Mouse (Mus musculus): ENCODE measurements at regions not wholly inside any gene's neighbourhood (a gene's known extent, or its start where the extent isn't known, plus 50 kb on each side); places are given as distances from the start of the nearest gene placed in this dataset.

DNA sequence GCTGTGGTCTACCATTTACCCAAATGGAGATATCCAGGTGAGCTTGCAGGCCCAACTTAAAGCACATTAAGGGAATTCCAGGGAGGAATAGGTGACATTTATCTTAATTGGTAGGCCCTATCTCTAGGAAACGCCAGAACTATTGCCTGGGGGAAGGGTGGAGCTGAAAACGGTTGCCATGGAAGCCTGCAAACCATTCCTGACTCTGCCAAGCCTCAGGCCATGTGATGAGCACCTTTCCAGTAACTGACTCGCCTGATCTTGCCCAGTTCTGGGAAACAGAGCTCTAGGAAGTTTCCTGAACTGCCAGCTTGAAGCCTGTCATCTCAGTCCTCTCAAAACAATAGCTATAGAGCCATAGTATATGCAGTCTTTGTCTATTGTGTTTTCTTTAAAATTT, 297.0 kb downstream of the Slitrk5 start:
- intact Hi-C loops (cut with DNase I), result no loop called here
- DNase-seq, result no peak

DNA sequence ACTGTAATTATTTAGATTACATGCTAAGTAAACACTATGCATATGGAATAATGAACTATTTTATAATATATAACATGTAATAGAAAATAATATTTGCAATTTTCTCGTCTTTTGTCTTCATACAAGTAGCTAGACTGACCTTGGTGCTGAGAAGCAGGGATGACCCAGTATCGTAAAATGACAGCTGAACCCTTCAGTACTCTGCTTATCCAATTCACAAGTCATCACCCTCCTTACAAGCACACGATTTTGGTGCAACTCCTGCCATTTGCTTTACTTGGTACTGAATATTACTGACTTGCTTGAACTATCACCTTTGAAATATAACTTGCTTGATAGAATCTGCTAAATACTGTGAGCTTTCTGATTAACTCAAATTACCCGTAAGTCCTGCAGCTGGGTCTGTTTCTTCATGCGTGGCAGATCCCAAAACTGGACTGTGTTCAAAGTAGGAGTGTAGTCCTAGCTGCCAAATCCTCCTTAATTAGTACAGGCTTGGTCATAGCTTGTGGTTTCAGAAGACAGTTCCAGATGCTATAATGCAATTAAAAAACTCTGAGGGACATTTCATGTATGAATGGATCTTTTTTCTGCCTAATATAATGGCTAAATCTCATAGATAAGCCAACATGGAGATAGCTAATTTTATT, 321.0 kb downstream of the Slitrk5 start:
- peak; percentile 56 for DNase-seq
- intact Hi-C loops (cut with DNase I), result no loop called here

DNA sequence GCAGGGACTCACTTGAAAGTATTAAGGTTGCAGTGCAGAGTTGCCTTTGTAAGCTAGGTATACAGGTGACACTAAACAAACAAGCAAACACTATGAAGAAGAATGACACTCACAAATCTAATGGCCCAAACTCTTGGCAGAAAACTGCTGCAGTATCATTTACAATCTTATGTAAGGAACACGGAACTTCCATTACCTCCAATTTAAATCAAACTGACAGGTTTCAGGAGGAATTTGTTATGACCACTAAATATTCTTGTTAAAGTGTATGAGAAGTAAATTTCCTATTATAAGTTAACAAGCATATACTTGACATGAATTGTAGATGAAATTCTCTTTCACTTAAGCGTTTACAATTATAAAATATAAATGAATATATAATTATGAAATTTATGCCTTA, 327.2 kb downstream of the Slitrk5 start:
- DNase-seq, result no peak
- intact Hi-C loops (cut with DNase I), result no loop called here

DNA sequence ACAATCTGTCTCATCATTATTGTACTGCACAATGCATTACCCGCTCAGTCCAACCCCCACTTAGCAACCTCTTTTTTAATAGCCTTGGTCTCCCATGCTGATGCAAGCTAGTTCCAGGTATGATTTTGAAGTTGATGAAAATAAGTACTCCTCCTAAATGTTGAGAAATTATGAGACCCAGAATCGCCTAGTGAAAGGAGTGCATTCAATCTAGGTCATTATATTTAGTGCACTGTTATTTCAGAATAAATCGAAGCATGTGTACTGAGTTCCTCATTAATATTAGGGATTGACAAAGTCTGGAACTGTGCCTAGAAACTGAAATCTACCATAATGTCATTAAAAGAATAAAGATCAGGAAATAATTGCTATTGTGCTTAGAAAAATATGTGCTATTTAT, 328.0 kb downstream of the Slitrk5 start:
- intact Hi-C loops (cut with DNase I), result no loop called here
- no peak for DNase-seq

DNA sequence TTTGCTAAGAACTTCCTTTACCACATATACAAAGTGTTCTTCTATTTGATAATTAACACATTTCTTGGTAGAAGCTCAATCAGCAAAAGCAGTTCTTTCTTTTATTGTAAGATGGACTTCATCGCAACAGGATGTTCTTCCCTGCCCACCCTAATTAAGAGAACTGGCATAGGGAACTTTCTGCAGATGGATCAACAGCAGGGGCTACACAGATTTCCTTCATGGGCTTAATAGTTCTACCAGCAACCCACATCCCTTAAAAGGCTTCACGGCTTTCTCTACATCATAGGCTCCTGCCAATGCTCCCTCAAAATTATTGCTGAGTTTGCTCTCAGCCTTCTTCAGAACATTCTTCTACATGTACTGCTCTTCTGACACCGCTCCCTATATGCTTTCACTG, 333.8 kb downstream of the Slitrk5 start:
- intact Hi-C loops (cut with DNase I), result no loop called here
- DNase-seq, result no peak

DNA sequence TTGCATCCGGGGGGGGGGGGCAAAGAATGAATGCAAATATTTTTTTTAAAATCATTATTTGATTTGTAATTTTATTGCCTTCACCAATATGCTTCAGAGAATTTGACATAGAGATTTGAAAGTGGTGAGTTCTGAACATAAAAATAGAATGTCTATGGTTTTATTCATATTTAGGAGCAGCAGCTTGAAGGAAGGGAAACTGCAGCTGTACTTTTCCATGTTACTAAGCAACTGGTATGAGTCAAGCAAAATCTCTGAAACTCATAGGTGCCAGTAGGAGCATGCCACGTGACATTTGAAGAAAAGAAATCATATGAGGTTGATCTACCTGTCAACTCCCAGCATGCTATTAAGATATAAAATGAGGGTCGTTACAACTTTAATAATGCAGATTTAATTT, 354.4 kb downstream of the Slitrk5 start:
- intact Hi-C loops (cut with DNase I), result no loop called here
- DNase-seq, result no peak

DNA sequence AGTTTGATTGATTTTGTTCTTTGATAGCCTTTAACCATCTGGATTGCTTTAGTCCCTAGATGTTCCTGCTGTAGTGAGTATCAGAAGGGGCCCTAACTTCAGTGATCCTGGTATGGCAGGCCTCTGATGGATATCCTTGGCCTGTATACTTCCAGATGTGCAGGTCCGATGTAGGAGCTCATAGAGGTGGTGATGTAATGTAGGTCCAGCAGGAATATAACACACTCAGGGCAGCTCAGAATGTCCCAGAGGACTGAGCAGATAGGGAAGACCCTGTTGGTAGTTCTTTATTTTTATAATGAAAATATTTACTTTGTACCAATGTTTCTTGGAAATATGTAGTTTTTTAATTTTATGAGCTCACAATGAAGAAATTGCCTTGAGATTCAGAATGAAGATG, 400.2 kb downstream of the Slitrk5 start:
- intact Hi-C loops (cut with DNase I), result no loop called here
- no peak for DNase-seq

Data from left cerebral cortex, postnatal 4 days (tissue).